Comparison of ENCODE assay signal across 15 mouse cellular contexts in the genomic region with DNA sequence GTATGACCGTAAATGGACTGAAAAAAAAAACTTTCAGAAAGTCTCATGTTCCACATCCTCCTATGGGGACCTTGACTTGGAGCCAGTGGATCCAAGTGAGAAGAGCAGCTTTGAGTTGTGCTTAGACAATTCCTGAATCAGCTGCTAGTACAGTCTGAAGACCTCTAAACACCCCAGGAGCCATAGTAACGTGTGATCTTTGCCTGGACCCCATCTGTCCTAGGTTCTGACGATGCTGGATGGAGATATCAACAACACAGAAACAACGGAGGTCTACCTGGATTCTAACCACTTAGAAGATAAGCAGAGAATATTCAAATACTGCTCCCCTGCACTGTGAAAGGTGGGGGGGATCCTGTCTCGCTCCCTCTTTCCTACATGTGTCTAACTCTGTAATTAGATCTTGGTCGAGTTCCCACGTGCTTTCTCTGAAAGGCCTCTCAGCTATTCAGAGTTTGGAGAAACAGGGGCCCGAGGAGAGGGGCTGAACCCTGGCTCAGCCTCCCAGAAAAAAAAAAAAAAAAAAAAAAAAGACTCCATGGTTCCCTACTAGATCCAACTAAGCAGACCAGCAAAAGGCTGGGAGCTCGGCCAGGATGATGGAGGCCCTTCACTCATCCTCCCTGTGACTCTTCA.
DNase-seq lines count a peak whose midpoint lies in the region; ATAC-seq lines count a peak whose summit lies in the region.
"Had no signal": no experiment of that assay in that cellular context is flagged by ENCODE, and none has a peak within 500 bp of the region (broad histone marks: within the 10 kb centered on the region; RNA-seq: fewer than 3 reads in every experiment).

No protein-coding gene starts in this region.

- no peak overlapping the region for H3K4me3 ChIP-seq in hindbrain, embryonic 10.5 days
- no peak overlapping the region for H3K4me3 ChIP-seq in hindbrain, embryonic 11.5 days (ENCODE audit: low read depth, low read length)
- H3K4me3 ChIP-seq in intestine, embryonic 15.5 days (replicated peaks), result no peak overlapping the region
- H3K4me3 ChIP-seq: neural tube, embryonic 12.5 days had no signal

- H3K9ac ChIP-seq in hindbrain, embryonic 11.5 days (ENCODE audit: low read depth, low read length), result no peak overlapping the region
- no peak overlapping the region for H3K9ac ChIP-seq in intestine, embryonic 15.5 days
- H3K9ac ChIP-seq: neural tube, embryonic 12.5 days had no signal

- H3K27ac ChIP-seq in hindbrain, embryonic 10.5 days, result peak overlapping the region; percentile 16; the same call in 1 of the 2 replicates
- H3K27ac ChIP-seq in hindbrain, embryonic 11.5 days (ENCODE audit: low read depth, low read length), result no peak overlapping the region
- H3K27ac ChIP-seq in intestine, embryonic 15.5 days, result 0 out of 2 replicates have a peak overlapping the region, but pooled peaks have one; percentile 51
- H3K27ac ChIP-seq: neural tube, embryonic 12.5 days had no signal

- peak; percentile 2 for DNase-seq in embryo, embryonic 10 days (ENCODE audit: low spot score)
- DNase-seq in embryo, embryonic 10.5 days (ENCODE audit: low spot score), result no peak
- DNase-seq in hindbrain, embryonic 10.5 days (ENCODE audit: low spot score), result no peak
- no peak for DNase-seq in hindbrain, embryonic 11.5 days (ENCODE audit: low spot score)
- DNase-seq in lung, postnatal 10 days, result peak; percentile 45
- no peak for DNase-seq in adrenal gland, adult 18-20 months (ENCODE audit: low spot score in 2 of 2)
- no peak for DNase-seq in thymus, postnatal 14 days
- DNase-seq: adrenal gland, adult 2 months; cerebellum, adult 8-10 months; embryo, embryonic 11 days; layer of hippocampus, postnatal 36 days had no signal

- WGBS in hindbrain, embryonic 10.5 days, result 79% methylated on average over 9 of the region's 9 CpGs
- WGBS in hindbrain, embryonic 11.5 days, result 80% methylated on average over 9 of the region's 9 CpGs
- WGBS in intestine, embryonic 15.5 days, result 51% methylated on average over 9 of the region's 9 CpGs

- H3K4me2 ChIP-seq in hindbrain, embryonic 11.5 days (replicated peaks; ENCODE audit: low read depth, low read length), result no peak overlapping the region
- no peak overlapping the region for H3K4me2 ChIP-seq in intestine, embryonic 15.5 days (replicated peaks)
- H3K4me2 ChIP-seq: neural tube, embryonic 12.5 days had no signal

- no peaks in the 10 kb centered on the region for H3K9me3 ChIP-seq in hindbrain, embryonic 10.5 days
- no peaks in the 10 kb centered on the region for H3K9me3 ChIP-seq in hindbrain, embryonic 11.5 days (ENCODE audit: control insufficient read depth, low read length)
- H3K9me3 ChIP-seq in intestine, embryonic 15.5 days, result no peaks in the 10 kb centered on the region
- H3K9me3 ChIP-seq: neural tube, embryonic 12.5 days had no signal

- H3K36me3 ChIP-seq in hindbrain, embryonic 10.5 days, result no peaks in the 10 kb centered on the region
- H3K36me3 ChIP-seq in hindbrain, embryonic 11.5 days (ENCODE audit: control insufficient read depth, insufficient read depth, low read length), result no peaks in the 10 kb centered on the region
- no peaks in the 10 kb centered on the region for H3K36me3 ChIP-seq in intestine, embryonic 15.5 days
- H3K36me3 ChIP-seq: neural tube, embryonic 12.5 days had no signal

- ATAC-seq in hindbrain, embryonic 11.5 days (ENCODE audit: low FRiP score), result no peak
- no peak for ATAC-seq in intestine, embryonic 15.5 days
- ATAC-seq: hindbrain, embryonic 16.5 days; midbrain, embryonic 16.5 days had no signal

- H3K4me1 ChIP-seq in hindbrain, embryonic 10.5 days (replicated peaks), result peaks cover 48% of the 10 kb centered on the region
- H3K4me1 ChIP-seq in hindbrain, embryonic 11.5 days (replicated peaks; ENCODE audit: control insufficient read depth, insufficient read depth, low read length), result peaks cover 3% of the 10 kb centered on the region
- peaks cover 45% of the 10 kb centered on the region for H3K4me1 ChIP-seq in intestine, embryonic 15.5 days (replicated peaks)

- H3K27me3 ChIP-seq in hindbrain, embryonic 10.5 days (ENCODE audit: insufficient read depth, poor library complexity, severe bottlenecking), result peaks cover 5% of the 10 kb centered on the region; the same call in 1 of the 2 replicates
- no peaks in the 10 kb centered on the region for H3K27me3 ChIP-seq in hindbrain, embryonic 11.5 days (ENCODE audit: control insufficient read depth, insufficient read depth, low read length)
- no peaks in the 10 kb centered on the region for H3K27me3 ChIP-seq in intestine, embryonic 15.5 days (replicated peaks)
- H3K27me3 ChIP-seq: neural tube, embryonic 12.5 days had no signal

Comparison
In these comparisons a context has a peak if more than half of its experiments do, and no peak if none do; other contexts are left out.
1. DNase-seq: peak in embryo, embryonic 10 days (single experiment) and lung, postnatal 10 days (single experiment); none in embryo, embryonic 10.5 days (single experiment), hindbrain, embryonic 10.5 days (single experiment), hindbrain, embryonic 11.5 days (single experiment), adrenal gland, adult 18-20 months (0 of 2) and thymus, postnatal 14 days (single experiment).